Mouse (Mus musculus): ENCODE results near the gene Gtse1. TPM values are rescaled to one million over a fixed set of nuclear protein-coding genes. Genes with fewer than 3 reads are reported as not detected.
"Not testable (repeated sequence)": the region's sequence is repeated elsewhere in the genome, so short reads cannot be mapped to it uniquely, and the experiment has no call there.

The Gtse1 gene
- polyA plus RNA-seq, 1 experiment from 2014 or later: 33.2 TPM

DNA sequence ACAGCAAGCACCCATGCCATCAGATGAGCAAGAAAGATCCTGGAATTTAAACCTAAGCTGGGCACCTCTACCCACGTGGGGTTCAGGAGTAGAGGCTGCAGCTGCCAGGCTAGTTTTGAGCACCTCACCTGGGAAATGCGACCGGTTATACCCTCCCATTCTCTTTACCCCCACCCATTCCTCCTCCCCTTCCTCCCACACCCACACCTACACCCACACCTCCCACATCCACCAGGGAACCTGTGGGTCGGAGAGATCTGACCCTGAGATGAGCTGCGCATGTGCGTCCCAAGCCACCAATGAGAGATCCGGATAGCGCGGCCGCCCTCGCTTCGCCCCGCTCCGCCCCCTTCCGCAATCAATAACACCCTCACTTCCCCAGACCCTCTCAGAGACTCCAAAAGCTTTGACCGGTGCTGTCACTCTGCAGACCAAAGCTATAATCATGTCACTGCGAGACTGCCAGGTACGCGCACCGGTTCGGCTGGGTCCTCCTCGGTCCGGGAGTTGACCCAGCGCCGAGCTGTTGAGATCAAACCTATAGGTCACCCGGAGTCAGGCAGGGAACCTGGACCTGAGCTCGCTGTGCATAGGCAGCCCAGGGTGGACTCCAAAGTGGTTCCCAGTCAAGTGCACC lies 27.5 kb upstream of the Gtse1 start, which contains the start of gene Ttc38:
TSS of gene Ttc38 (plus strand) at position 353 of the 637 bp plus-strand sequence.
- Histone ChIP-seq H3K4me3 (peak within 1 kb of the TSS; percentile 49), H3K27ac (no peak within 1 kb of the TSS), H3K27me3 (no peaks in the 10 kb centered on the region), H3K9me3 (no peaks in the 10 kb centered on the region), H3K4me2 (replicated peaks) (peak within 1 kb of the TSS; percentile 70), H3K4me1 (peaks cover 7% of the 10 kb centered on the region; the same call in 1 of the 2 replicates), H3K36me3 (peaks cover 3% of the 10 kb centered on the region; the same call in 1 of the 2 replicates), H3K9ac (peak within 1 kb of the TSS; percentile 52)
- ATAC-seq (ENCODE audit: insufficient number of reproducible peaks, insufficient read depth, low FRiP score, low TSS enrichment): peak; percentile 83
- whole genome bisulfite sequencing: under 1% methylated on average over 27 of the region's 27 CpGs

DNA sequence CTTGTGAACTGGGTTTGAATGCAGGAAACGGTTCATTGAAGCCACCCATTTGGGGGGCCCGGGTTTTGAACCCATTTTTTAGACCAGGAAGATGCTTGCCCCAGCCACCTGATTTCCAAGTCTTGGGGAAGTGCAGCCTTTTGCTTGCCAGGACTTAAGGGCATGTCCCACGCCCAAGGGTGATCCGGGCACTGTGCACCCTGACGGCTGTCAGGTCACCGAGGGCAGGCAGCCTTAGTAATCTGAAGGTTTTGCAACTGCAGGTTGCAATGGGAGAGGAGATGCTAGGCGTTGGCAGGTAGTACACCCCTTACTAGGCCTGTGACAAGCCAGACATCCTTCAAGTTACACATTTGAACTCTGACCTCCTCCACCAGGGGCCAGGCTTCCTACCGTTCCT lies 26.9 kb upstream of the Gtse1 start:
- Histone ChIP-seq H3K9me3 (no peaks in the 10 kb centered on the region), H3K36me3 (peaks cover 3% of the 10 kb centered on the region; the same call in 1 of the 2 replicates), H3K4me1 (peaks cover 7% of the 10 kb centered on the region; the same call in 1 of the 2 replicates), H3K4me2 (replicated peaks) (peak overlapping the region; percentile 70), H3K9ac (peak overlapping the region; percentile 52), H3K27ac (no peak overlapping the region), H3K27me3 (no peaks in the 10 kb centered on the region), H3K4me3 (peak overlapping the region; percentile 49)
- WGBS: 43% methylated on average over 8 of the region's 8 CpGs
- ATAC-seq (ENCODE audit: insufficient number of reproducible peaks, insufficient read depth, low FRiP score, low TSS enrichment): no peak

DNA sequence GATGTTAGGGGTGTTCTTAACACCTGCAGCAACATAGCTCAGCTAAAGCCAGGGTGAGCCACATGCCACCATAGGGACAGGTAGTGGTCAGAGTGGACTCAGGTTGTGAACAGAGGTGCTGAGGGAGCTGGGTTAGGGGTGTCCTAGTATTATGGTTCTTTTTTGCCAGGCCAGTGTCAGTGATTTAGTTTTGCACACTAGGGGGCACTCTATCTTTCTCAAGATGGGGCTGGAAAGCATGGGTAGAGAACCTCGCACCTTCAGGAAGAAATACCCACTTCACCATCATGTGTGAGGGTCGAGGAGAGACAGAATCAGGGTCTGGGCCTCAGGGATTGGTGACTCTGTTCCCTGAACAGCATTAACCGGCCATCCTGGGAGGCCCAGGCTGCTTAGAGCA lies 24.2 kb upstream of the Gtse1 start:
- H3K4me3 ChIP-seq: no peak overlapping the region
- H3K9ac ChIP-seq: no peak overlapping the region
- H3K4me1 ChIP-seq: peaks cover 7% of the 10 kb centered on the region; the same call in 1 of the 2 replicates
- no peak overlapping the region for H3K4me2 ChIP-seq (replicated peaks)
- H3K9me3 ChIP-seq: no peaks in the 10 kb centered on the region
- H3K36me3 ChIP-seq: peaks cover 3% of the 10 kb centered on the region; the same call in 1 of the 2 replicates
- 51% methylated on average over 3 of the region's 3 CpGs for WGBS
- no peaks in the 10 kb centered on the region for H3K27me3 ChIP-seq
- ATAC-seq (ENCODE audit: insufficient number of reproducible peaks, insufficient read depth, low FRiP score, low TSS enrichment): no peak
- H3K27ac ChIP-seq: no peak overlapping the region

DNA sequence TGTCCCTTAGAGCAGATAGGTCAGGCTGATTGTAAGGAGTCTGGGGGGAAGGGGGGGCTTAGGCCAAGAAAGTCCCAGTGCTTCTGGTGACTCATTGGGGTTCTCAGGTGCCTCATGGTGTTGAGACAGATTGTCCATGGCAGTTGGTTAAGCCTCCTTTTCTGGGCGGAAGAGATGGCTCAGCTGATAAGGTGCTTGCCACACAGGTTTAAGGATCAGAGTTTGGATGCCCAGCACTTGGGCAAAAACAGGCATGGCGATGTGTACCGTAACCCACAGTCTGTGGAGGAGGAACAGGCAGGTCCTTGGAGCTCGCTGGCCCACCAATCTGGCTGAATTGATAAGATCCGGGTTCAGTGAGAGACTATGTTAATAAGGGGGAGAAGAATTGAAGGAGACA lies 22.7 kb upstream of the Gtse1 start:
- Histone ChIP-seq H3K36me3 (peaks cover 3% of the 10 kb centered on the region; the same call in 1 of the 2 replicates), H3K9me3 (no peaks in the 10 kb centered on the region), H3K27me3 (no peaks in the 10 kb centered on the region), H3K4me3 (no peak overlapping the region), H3K27ac (no peak overlapping the region), H3K9ac (no peak overlapping the region), H3K4me1 (peaks cover 5% of the 10 kb centered on the region; the same call in 1 of the 2 replicates), H3K4me2 (replicated peaks) (no peak overlapping the region)
- 92% methylated on average over 5 of the region's 5 CpGs for WGBS
- no peak for ATAC-seq (ENCODE audit: insufficient number of reproducible peaks, insufficient read depth, low FRiP score, low TSS enrichment)

DNA sequence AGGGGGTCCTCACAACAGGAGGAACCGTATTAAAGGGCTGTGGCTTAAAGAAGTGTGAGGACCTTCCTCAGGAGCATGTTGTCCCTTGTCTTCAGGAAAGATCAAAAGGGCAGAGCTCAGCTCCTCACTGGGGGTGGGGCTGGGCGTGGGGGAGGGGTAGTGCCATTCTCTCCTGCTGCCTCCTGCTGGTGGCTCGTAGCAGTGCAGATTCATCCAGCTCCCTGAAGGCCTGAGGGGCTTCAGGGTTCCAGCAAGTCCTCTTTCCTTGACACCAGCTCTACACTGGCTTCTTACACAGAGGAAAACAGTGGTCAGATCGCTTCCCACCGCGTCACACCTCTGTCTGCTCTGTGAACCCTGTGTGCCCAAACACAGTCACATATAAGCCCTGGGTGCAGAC lies 18.6 kb upstream of the Gtse1 start:
- Histone ChIP-seq H3K4me3 (no peak overlapping the region), H3K27me3 (no peaks in the 10 kb centered on the region), H3K9me3 (no peaks in the 10 kb centered on the region), H3K27ac (no peak overlapping the region), H3K9ac (no peak overlapping the region), H3K4me1 (no peaks in the 10 kb centered on the region), H3K4me2 (replicated peaks) (no peak overlapping the region), H3K36me3 (peaks cover 2% of the 10 kb centered on the region; the same call in 1 of the 2 replicates)
- 31% methylated on average over 6 of the region's 6 CpGs for WGBS
- no peak for ATAC-seq (ENCODE audit: insufficient number of reproducible peaks, insufficient read depth, low FRiP score, low TSS enrichment)

DNA sequence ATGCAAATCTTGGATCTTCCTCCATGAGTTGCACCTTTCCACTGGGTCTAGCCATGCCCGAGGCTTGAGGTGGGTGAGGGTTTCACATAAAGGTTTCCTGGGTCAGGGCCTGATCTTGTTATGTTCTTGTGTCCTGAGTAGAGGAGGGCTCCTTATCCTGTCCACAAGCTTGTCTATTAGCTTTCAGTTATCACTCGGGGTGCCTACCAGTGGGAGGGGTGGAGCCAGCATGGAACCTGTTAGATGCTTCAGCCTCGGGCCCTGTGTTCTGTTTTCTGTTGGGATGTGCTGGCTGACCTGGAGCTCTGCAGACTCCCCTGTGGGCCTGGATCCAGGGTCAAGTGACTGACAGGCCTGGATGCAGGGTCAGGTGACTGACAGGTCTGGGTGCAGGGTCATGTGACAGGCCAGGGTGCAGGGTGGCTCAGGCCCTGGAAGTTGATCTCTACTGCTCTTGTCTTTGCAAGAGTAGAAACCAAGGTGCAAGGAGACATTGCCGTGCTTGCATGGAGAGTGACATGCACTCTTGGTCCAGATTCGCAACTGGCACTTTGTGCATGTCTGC lies 17.7 kb upstream of the Gtse1 start:
- H3K9ac ChIP-seq: no peak overlapping the region
- no peaks in the 10 kb centered on the region for H3K9me3 ChIP-seq
- H3K4me1 ChIP-seq: no peaks in the 10 kb centered on the region
- H3K36me3 ChIP-seq: no peaks in the 10 kb centered on the region
- H3K4me2 ChIP-seq (replicated peaks): no peak overlapping the region
- 77% methylated on average over 5 of the region's 5 CpGs for WGBS
- no peak for ATAC-seq (ENCODE audit: insufficient number of reproducible peaks, insufficient read depth, low FRiP score, low TSS enrichment)
- no peak overlapping the region for H3K4me3 ChIP-seq
- no peaks in the 10 kb centered on the region for H3K27me3 ChIP-seq
- no peak overlapping the region for H3K27ac ChIP-seq

DNA sequence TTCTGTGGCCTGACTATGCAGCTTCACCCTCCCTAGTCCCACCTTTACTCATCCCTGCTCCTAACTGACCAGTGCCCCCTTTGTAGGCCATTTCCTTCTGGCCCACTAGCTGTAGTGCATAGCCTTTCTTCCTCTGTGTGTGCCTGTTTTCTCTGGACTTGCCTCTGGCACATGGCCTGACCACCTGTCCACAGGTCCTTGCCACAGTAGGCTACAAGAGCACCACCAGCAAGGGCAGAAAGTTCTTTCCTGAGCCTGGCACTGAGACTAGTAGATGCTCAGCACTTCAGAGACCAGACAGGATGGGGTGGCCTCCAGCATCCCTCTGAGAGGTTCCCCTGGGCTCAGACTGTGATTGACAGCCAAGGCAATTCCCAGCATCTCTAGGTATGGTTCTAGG lies 14.5 kb upstream of the Gtse1 start:
- no peak for ATAC-seq (ENCODE audit: insufficient number of reproducible peaks, insufficient read depth, low FRiP score, low TSS enrichment)
- Histone ChIP-seq H3K36me3 (no peaks in the 10 kb centered on the region), H3K4me1 (no peaks in the 10 kb centered on the region), H3K4me2 (replicated peaks) (no peak overlapping the region), H3K27ac (no peak overlapping the region), H3K27me3 (no peaks in the 10 kb centered on the region), H3K4me3 (no peak overlapping the region), H3K9me3 (no peaks in the 10 kb centered on the region), H3K9ac (no peak overlapping the region)

DNA sequence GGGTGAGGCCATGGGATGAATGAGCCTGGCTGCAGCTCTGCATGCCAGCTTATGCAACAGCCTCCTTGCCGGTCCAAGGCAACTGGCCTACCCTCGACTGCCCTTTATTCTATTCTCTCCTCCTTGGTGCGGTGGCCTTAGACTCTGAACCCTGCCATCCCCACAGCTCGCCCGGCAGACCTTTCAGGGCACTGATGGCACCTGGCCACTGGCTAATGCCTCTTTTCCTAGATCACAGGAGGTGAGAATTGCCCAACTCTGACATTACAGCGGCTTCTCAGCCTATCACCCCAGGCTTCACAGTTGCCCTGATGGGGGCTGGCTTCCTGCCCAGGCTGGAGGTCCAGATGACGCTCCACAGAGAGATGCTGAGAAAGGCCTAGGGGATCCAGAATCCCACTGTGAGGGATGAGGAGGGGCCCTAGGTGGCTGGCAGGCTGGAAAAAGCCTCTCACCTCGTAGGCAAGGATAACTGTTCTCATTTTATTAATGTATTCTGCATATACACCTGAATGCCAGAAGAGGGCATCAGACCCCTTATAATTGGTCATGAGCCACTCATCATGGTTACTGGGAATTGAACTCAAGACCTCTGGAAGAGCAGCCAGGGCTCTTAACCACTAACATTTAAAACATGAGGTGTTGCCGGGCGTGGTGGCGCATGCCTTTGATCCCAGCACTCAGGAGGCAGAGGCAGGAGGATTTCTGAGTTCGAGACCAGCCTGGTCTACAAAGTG lies 7.7 kb upstream of the Gtse1 start:
- H3K27me3 ChIP-seq: no peaks in the 10 kb centered on the region
- no peak overlapping the region for H3K4me3 ChIP-seq
- no peak overlapping the region for H3K27ac ChIP-seq
- no peaks in the 10 kb centered on the region for H3K9me3 ChIP-seq
- H3K36me3 ChIP-seq: no peaks in the 10 kb centered on the region
- 79% methylated on average over 12 of the region's 12 CpGs for WGBS
- no peak overlapping the region for H3K4me2 ChIP-seq (replicated peaks)
- ATAC-seq (ENCODE audit: insufficient number of reproducible peaks, insufficient read depth, low FRiP score, low TSS enrichment): no peak
- no peak overlapping the region for H3K9ac ChIP-seq
- no peaks in the 10 kb centered on the region for H3K4me1 ChIP-seq

DNA sequence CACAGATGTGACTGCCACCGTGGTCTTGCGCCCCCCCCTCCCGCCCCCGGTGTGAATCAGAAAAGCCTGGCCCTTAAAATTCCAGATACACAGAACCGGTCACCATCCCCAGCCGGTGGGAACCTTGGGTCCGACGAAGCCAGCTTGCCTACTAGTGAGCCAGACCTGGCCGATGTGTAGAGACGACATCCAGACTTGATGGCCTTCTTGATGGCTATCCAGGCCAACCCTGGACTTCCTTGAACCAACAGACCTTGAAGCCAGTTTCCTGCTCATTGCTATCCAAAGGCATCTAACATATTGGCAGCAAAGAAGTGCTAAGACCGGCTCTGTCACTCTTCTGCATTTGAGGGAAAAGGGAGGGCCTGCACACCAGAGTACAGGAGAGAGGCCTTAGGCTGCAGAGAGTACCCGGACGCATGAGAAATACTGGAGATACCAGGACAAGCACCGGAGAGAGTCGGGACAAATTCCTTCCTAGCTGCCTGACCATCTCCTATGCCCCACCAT lies 510 bp upstream of the Gtse1 start:
- H3K9me3 ChIP-seq: no peaks in the 10 kb centered on the region
- H3K4me3 ChIP-seq: peak overlapping the region; percentile 88
- peaks cover 24% of the 10 kb centered on the region for H3K36me3 ChIP-seq
- peaks cover 22% of the 10 kb centered on the region for H3K4me1 ChIP-seq
- peak; percentile 29 for ATAC-seq (ENCODE audit: insufficient number of reproducible peaks, insufficient read depth, low FRiP score, low TSS enrichment)
- 12% methylated on average over 15 of the region's 15 CpGs for WGBS
- H3K4me2 ChIP-seq (replicated peaks): peak overlapping the region; percentile 86
- peak overlapping the region; percentile 78 for H3K9ac ChIP-seq
- no peaks in the 10 kb centered on the region for H3K27me3 ChIP-seq
- H3K27ac ChIP-seq: peak overlapping the region; percentile 67

DNA sequence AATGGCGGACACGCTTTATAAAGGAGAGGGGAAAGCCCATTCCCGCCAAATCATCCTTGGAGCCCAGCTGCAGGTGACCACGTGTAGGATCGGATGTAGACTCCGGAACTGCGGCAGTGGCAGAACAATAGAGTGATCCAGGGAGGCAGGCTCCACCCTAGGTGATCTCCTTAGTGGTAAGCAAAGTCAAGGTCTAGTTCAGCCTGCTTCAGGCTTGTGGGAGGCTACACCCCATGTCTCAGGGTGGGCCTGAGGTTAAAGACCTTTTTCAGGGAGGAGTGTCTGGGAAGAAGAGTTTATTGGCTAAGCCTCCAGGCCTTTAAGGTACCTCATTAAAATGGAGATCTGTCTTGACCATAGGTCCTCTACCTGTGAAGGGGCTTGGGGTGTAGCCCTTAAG lies 6.4 kb downstream of the Gtse1 start:
- not testable (repeated sequence) for ATAC-seq (ENCODE audit: insufficient number of reproducible peaks, insufficient read depth, low FRiP score, low TSS enrichment)
- peaks cover 91% of the 10 kb centered on the region for H3K36me3 ChIP-seq
- 93% methylated on average over 7 of the region's 7 CpGs for whole genome bisulfite sequencing

DNA sequence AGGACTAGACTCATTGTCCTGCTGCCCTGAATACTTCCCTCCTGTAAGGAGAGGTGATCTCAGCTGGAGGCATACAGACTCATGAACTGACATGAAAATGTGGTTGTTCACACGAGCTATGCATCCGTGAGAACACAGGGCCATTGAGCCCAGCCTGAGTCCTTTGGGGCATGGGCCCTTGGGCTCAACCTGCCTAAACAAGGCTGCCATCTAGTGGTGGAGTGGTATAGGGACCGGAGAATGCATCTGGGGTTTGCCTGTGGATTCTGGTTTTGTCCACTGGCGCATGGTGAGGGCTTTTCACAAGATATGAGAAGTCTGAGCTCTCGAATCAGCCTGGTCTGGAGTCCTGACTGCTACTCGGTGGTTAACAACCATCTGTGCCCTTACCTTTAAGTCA lies 8.2 kb downstream of the Gtse1 start:
- no peaks in the 10 kb centered on the region for H3K27me3 ChIP-seq
- WGBS: 55% methylated on average over 6 of the region's 6 CpGs
- H3K27ac ChIP-seq: no peak overlapping the region
- H3K9me3 ChIP-seq: no peaks in the 10 kb centered on the region
- no peaks in the 10 kb centered on the region for H3K4me1 ChIP-seq
- H3K9ac ChIP-seq: no peak overlapping the region
- ATAC-seq (ENCODE audit: insufficient number of reproducible peaks, insufficient read depth, low FRiP score, low TSS enrichment): no peak
- no peak overlapping the region for H3K4me2 ChIP-seq (replicated peaks)
- no peak overlapping the region for H3K4me3 ChIP-seq
- H3K36me3 ChIP-seq: peaks cover 98% of the 10 kb centered on the region

More for the DNA sequence above, 6.4 kb downstream of the Gtse1 start:
- not testable (repeated sequence) for H3K4me3 ChIP-seq; H3K4me2 ChIP-seq (replicated peaks); H3K27ac ChIP-seq; H3K9me3 ChIP-seq; H3K27me3 ChIP-seq; H3K4me1 ChIP-seq; H3K9ac ChIP-seq
